Mouse (Mus musculus): ENCODE measurements at regions not wholly inside any gene's neighbourhood (a gene's known extent, or its start where the extent isn't known, plus 50 kb on each side); places are given as distances from the start of the nearest gene placed in this dataset.

DNA sequence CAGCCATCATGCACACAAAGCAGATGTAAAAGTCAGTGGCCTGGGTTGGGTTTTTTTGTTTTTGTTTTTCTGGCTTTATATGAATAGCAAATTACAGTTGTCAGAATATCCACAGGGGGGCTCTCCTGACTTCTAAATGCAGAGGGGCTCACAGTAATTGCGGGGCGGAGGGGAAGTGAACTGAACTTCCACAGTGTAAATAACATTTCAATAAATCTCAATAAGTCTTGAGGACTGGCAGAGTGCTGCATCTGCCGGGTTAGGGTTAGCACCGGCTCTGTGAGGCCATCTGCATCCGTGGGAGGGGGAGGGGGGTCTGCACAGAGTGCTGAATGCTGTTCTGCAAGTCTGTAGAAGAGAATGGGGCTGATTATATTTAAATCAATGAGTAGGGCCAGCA, 50.3 kb upstream of the Arl4c start:
- DNase-seq (ENCODE audit: low read depth, low spot score): peak; percentile 64

DNA sequence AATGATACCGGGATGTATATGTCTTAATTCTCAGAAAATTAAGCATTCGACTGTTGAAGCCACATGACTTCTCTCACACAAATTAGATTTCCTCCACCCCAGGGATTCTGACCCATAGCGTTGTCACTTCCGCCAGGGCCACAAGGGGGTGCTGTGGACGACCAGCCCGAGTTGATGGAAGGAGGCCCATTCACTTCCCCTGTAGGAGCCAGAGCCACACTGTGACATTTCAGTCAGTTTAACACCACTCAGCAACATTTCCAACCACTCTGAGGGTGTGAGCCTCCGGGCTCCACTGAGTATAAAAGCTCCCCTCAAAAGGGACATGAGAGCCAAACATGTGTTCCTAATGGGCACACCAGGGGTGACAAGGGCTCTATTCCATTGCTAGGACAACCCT, 54.6 kb upstream of the Arl4c start:
- peak; percentile 80 for DNase-seq (ENCODE audit: low read depth, low spot score)

DNA sequence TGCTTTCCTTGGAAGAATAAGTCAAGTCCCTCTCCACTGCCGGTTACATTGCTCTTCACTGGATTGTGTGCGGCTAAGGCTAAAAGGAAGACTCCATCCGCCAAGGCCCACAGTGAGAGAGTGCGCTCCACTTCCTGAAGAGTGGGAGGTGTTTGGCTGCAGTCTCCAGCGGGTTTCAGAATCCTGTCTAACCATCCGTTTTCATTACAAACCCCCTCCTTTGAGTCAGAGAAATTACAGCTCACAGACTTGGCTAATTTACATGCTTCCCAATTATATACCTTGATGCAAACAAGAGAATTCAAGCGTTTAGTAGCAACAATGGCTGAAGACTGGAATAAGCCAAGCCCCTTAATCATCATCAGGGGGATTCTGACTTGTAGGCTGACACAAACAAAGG, 55.1 kb upstream of the Arl4c start:
- peak; percentile 43 for DNase-seq (ENCODE audit: low read depth, low spot score)

DNA sequence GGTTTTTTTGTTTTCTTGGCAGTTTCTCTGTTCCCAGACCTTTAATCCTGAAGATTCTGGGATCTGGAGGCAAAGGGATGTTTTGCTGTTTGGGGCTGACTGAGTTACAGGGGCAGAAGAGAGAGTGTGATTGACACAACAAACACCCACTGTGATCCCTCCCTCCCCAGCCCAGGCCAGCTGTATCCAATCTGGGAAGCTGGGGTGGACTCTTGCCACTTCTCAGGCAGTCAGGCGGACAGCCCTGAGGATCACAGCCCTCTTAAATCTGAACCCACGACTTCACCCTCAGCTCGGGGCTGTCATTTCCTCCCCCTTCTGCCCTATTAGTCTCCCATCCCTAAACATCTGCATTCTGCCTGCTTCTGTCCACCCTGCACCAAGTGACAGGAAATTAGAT, 55.7 kb upstream of the Arl4c start:
- DNase-seq (ENCODE audit: low read depth, low spot score): no peak

DNA sequence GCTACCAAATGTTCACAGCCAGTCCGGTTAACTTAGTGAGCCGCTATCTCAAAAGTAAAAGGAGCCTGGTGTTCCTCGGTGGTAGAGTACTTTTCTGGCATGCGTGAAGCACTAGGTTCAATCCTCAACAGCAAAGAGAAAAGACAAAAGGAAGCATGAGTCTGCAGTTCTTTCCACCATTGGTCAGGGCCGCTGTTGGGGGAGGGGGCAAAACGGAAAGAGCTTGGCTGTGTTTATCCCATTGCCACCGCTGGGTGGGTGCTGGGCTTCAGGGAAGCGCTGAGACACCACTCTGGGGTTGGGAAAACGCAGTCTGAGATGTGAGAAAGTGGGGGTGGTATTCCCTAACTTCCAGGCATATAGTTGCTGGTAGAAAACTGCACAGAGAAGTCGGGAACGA, 58.6 kb upstream of the Arl4c start:
- peak; percentile 91 for DNase-seq (ENCODE audit: low read depth, low spot score)

DNA sequence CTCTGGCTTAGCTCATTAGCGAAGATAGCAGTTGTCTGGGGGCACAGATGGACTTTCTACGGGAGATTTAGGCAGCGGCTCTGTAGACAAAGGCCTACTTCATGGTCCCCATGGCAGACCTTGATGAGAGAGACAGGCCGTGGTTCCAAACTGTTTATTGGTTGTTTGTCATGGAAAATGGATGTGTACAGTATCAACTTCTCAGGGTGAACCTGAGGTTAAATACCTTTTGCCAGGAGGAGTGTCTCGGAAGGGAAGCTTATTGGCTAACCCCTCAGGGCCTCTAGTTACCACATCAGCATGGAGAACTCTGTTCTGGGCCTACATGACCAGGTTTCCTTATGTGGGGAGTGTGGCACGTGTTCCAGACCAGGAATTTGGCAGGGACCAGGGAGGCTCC, 59.1 kb upstream of the Arl4c start:
- peak; percentile 76 for DNase-seq (ENCODE audit: low read depth, low spot score)

DNA sequence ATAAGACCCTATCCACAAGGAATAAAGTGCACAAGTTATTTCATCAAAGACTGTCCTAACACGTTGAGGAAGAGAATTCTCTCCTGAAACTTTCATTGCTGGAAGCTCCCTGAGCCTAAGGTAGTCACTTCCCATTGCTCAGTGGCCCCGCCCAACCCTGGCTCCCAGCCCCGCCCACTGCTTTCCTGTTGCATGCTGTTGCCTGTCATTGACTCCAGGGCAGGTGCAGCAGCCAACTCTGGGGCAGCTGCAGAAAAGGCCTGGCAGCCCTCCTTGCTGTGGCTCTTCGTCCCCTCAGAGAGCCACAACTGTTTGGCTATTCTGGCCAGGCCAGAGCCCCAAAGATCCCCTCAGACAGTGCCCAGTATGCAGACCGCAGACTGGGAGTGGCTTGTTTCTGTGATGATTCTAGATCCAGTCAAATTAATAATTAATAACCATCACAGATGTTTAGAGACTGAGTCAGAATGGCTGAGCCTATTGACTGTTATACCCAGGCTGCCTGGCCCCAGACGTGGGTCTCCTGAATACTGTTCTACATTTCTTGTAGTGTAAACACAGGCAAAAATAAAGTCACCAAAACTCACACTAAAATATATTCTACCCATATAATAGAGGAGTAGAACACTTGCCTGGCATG, 61.8 kb upstream of the Arl4c start:
- DNase-seq (ENCODE audit: low read depth, low spot score): peak; percentile 60

DNA sequence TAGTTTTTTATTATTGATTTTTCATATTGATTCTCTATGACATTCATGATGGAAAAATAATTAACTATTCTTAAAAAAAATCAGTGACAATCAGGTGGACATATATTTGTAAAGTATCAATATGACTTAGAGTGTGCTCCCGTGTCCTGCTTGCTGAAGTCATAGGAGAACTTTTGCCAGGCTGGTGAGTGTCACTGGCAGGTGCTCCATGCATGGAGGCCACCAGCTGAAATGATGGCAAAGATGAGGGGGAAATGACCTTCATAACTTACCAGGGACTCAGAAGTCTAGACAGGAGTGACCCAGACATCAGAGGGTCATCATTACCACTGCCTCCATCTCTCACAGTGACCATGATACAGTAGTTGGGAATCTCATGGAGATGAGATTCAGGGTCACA, 62.5 kb upstream of the Arl4c start:
- no peak for DNase-seq (ENCODE audit: low read depth, low spot score)

DNA sequence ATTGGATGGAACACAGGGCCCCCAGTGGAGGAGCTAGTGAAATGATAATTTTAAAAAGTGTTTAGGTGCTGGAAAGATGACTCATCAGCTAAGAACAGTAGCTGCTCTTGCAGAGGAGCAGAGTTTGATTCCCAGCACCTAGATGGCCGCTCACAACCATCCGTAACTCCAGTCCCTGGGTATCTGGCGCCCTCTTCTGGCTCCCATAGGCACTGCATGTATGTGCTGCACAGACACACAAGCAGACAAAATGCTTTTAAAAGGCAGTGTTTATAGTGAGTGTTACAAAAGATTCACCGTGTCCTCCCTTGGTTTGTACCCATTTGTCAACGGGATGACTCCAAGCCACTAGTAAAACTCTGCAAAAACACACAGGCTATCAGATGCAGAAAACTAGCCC, 75.0 kb upstream of the Arl4c start:
- peak; percentile 25 for DNase-seq (ENCODE audit: low read depth, low spot score)

DNA sequence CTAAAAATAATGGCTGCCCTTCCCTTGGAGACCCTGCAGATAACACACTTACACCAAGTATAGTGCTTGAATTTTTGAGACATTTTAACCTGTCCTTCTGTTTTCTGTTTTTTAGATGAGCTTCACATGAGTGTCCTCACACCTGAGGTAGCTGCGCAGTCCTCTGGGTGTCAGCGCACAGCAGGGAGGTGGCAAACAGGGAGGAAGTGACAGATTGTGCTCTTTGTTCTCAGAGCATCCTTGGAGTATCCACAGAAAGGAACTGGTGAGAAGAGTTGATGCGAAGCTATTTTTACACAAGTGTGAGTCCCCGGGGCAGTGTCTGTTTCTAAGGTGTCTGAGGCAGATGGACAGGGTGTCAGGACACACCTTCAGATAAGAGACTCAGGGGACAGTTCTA, 78.2 kb upstream of the Arl4c start:
- DNase-seq (ENCODE audit: low read depth, low spot score): no peak

DNA sequence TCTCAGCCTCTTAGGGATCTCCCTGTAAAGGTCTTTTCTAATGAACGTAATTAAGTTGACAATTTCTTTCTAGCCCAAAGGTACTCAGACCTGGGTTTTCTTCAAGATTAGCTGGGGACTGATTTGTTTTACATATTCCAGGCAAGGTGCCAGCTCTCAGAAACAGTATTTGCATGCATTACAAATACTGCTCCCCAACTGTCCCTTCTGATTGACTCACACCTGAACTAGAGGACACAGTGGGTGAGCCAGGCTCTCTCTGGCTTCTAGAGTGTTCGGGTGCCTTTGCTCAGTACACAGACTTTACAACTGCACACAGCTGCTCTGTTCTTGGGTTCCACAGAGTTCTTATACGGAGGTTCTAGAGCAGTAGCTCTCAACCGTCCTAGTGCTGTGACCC, 81.1 kb upstream of the Arl4c start:
- no peak for DNase-seq (ENCODE audit: low read depth, low spot score)

DNA sequence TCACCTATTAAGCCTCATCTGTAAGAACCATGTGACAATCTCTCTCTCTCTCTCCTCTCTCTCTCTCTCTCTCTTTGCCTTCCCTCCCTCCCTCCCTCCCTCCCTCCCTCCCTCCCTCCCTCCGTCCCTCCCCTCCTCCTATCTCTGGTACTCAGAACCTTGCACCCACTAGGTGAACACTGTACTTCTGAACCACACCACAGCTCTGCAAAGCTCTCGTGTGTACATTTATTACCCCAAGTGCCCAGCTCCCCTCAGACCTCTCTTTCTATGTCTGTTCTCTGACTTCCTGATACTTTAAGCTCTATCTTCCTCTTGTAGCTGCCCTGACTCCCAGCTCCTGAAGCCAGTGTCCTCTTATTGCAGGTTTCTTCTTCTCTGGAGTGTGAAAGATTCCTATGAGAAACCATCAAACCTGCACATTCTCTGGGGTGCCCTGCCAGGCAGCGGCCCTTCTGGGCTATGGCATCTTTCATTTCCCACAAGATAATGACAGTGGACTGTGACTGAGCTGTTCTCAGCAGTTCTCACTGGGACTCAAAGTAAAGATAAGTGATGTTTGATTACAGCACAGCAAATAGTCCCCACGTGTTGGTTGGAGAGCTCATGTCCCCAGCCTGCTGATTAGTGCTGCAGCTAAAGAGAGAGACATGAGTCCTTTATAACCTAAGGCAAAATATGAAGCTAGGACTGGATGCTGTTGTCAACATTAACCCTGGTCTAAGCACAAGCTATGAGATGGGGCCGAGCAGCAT, 83.0 kb upstream of the Arl4c start:
- no peak for DNase-seq (ENCODE audit: low read depth, low spot score)

DNA sequence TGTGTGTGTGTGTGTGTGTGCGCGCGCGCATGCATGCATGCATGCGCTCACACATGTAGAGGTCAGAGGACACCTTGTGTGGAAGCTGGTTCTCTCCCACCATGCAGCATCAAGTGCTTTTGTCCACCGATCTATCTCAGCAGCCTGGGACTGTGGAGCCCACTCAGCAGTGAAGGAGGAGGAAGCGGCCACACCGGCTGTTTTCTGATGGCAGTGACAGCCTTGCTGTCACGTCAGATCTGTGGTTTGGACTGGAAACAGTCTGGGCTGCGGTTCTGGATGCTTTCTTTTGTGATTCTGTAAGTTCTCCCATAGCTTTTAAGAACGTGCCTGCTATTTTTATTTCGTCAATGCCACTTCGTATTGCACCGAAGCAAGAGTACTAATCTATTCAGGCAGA, 84.0 kb upstream of the Arl4c start:
- DNase-seq (ENCODE audit: low read depth, low spot score): no peak

DNA sequence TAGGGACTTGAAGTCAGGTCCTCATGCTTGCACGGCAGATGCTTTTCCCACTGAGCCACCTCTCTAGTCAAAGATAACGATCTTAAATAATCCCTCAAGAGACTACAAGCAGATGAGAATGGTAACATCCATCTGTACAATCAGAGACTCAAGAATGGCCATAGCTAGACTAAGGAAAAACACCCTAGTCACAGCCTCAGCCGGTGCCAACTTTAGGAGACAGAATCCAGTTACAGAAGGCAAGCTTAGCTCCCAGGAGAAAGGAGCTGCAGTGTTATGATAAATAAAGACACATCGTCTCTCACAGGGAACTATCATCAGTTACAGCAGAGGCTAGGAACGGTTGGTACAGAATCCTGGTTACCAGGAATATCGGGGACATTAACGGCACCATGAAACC, 88.7 kb upstream of the Arl4c start:
- DNase-seq (ENCODE audit: low read depth, low spot score): no peak

DNA sequence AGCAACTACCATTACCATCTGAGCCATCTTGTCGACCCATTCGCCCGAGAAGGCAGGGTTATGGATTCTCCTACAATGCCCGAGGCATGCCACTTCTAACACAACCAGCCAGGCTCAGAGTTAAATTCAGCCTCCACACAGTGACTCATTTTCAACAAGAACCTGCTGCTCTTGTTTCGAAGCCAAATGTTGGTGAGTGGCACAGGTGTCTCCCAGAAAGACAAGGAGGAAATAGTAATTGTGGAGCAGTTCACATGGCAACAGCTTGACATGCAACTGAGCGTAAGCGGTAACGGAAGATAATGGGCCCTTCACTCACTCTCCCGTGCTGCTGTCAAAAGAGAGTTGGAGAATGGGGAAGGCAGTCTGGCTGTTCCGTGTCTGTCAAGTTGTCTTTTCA, 92.9 kb upstream of the Arl4c start:
- no peak for DNase-seq (ENCODE audit: low read depth, low spot score)

DNA sequence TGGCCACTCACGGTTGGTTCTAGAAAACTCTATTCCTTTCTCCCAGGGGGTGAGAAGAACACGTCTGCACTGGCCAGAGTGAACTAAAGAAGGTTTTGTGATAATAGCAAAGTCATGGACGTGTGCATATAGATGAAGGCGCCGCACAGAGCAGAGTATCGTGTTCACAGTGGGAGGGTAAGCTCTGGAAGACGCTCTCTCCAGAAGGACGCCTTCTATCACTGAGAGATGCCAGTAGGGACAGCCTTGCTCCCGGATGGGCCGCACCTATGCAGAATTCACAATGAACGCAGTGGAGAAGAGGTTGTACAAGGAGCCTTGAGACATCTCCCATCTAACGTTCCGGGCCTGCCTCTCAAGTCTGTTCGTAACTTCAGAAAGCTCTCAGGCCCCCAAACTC, 96.5 kb upstream of the Arl4c start:
- DNase-seq (ENCODE audit: low read depth, low spot score): peak; percentile 62

DNA sequence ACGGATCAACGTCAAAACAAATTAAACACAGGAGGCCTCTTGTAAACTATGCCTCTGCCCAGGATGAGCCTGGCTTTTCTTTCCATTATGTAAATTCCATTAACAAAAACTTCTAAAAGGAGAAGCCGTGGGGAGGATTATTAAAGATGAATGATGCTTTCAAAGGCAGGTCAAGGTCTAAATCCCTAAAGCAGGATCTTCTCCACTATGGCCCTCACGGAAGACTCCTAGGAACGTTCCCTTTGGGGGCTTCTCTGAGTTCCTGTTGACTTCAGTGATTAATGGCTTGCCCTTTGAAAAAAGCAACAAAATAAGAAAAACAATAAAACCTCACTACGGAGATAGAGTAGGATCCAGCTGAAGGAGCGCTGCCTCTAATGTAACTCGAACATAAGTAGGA, 96.9 kb upstream of the Arl4c start:
- peak; percentile 8 for DNase-seq (ENCODE audit: low read depth, low spot score)

DNA sequence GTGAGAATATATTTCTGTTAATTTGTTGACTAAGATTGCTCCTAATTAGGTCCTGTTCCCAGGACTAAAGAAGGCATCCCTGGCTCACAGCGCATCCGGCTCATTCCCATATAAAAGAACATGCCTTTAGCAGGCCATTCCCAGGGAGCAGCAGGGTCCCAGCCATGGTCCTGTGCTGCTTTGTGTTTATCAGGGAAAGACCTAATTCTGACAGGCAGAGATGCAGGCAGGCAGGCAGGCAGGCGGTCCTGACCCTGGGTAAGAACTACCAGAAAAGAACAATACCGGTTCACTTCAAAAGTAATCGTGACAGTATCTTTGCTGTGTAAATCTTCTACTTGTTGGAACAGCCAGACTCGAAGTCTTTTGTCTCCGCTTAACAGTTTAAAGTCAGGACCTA, 97.3 kb upstream of the Arl4c start:
- peak; percentile 65 for DNase-seq (ENCODE audit: low read depth, low spot score)

DNA sequence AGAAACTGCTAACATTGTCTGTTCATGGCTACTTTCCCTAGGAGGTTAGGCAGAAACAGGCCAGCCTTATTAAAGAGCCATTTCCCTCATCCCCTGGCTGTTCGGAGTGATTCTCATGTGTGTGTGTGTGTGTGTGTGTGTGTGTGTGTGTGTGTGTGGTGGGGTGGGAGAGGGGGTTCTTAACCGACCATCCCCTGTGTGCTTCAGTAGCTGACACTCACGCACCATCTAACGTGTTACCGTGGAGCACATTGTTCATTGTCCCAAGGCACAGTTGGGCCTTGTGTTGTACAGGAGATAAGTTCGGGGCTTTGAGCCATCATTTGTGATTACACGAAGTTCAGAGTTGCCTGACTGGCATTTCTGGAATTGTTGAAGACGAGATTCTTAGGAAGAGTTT, 97.8 kb upstream of the Arl4c start:
- DNase-seq (ENCODE audit: low read depth, low spot score): peak; percentile 44

DNA sequence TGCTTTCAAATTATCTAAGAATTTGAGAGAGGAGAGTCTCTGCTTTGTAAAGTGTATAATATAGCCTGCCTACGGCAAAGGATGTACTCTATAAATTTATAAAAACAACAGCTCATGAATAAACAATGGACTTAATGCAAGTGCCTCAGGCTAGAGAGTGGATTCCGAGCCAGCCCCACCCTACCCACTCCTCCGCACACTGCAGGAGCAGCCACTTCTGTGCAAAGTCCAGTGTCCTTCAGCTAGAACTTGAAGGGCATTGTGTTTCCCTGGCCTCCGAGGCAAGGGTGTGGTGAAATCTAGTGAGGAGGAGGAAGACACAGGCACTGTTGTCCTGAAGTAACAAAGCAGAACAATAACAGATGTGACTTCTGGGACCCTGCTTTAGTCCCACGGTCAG, 98.4 kb upstream of the Arl4c start:
- DNase-seq (ENCODE audit: low read depth, low spot score): peak; percentile 92

DNA sequence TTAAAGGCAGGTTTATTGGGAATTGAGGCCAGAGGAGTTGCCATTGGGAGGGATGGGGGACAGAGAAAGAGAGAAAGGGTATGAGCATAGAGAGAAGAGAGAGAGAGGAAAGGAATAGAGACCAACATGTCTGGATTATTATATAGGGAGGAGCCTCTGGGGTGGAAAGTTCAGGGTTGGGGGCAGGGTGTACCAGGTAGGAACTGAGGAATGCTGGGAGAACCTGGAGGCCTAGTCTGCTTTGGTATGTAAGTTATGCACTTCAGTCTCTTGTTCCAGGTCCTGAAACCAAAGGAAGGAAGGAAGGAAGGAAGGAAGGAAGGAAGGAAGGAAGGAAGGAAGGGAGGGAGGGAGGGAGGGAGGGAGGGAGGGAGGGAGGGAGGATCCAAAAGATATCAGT, 99.1 kb upstream of the Arl4c start:
- peak; percentile 85 for DNase-seq (ENCODE audit: low read depth, low spot score)

DNA sequence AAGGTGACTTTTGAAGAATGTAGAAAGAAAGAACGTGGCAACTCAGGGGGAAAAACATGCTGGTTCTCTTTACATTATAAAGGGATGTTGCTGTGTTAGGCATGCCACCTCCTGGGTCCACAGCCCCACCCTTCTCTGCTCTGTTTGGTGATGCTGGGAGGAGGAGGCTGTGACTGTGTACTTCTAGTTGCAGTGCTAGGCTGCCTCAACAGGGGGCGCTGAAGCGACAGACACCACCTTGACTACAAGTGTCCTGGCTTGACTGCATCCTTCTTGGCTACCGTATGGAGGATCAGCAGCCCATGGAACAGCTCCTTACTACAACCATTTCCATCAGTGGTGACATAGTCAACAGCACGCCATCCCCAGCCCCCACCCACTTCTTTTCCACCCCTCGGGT, 104.9 kb upstream of the Arl4c start:
- peak; percentile 86 for DNase-seq (ENCODE audit: low read depth, low spot score)

DNA sequence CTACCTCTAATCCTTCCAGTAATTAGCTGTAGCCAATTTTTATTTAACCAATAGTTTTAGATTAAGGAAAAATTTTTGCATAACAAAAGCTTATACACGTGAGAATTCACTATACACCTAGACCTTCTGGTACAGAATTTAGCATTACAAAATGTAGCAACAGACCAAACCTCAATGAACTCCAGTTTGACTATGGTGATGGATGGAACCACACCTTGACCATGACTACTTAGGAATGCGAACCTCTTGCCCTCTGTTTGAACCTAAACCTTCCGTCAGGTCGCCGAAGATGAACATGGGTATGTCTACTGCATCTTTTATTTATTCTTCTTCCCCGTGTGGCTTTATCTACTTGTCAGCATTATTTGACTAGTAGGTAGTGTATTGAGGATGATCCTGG, 105.9 kb upstream of the Arl4c start:
- DNase-seq (ENCODE audit: low read depth, low spot score): peak; percentile 74

DNA sequence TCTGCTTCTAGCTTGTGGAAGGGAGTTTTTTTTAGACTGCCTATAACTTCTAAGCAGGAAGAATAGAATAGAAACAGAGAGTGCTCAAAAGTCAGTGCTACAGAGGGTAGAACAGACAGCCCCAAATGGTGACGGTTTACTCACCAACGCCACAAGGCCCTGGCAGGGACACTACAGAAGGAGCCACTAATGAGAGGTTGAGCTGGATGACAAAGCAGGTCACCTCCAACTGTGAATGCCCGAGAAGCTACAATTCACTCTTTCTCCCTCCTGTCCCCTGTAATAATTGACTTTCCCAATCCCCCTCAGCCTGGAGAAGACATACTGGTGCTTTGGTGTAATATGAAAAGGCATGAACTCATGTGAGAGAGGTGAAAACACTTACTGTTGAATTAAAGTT, 106.5 kb upstream of the Arl4c start:
- DNase-seq (ENCODE audit: low read depth, low spot score): no peak

Measured in R1 (cell line).